Mouse (Mus musculus): Measurements from ENCODE around the gene Slc8b1. TPM values are rescaled to one million over a fixed set of nuclear protein-coding genes. Genes with fewer than 3 reads are reported as not detected.

Slc8b1 gene
- 1 to 10 TPM; 7.6 to 8.7 TPM for total RNA-seq (2021)

DNA sequence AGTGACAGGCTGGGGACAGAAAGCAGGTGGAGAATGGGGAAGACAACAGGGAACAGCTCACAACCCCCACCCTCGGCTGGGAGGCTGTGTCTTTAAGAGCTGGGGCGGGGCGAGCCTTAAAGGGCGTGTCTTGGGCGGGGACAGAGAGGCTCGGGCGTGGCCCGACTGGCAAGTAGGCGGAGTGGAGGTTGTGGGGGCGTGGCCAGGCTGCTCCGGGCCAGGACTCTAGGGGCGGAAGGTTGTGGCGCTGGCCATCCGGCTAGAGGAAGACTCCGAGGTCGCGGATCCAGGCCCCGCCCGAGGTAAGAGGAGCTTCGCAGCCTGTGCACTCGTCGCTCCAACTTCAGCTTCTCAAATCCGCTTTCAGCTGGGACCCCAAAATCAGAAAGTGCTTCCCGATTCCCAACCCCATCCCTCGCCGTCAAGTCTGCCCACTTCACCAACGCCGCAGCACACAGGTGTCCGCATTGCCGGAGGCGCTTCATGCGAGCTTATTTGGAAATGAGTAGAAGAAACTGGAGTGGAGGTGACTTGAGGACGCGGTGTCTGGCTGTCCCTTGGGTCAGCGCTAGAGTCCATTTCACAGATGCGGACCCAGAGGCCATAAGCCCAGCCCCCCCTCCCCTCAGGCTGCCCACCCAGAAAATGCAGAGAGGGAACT is at the start of gene Slc8b1:
Gene Slc8b1 (plus strand): TSS at position 187 of the 661 bp plus-strand sequence.
- DNase-seq, result peak; percentile 85 to 89

GRCm38 (mm10) chr5:120461902-120462301 is 49.1 kb upstream of the Slc8b1 start:
- DNase-seq, result no peak

DNA sequence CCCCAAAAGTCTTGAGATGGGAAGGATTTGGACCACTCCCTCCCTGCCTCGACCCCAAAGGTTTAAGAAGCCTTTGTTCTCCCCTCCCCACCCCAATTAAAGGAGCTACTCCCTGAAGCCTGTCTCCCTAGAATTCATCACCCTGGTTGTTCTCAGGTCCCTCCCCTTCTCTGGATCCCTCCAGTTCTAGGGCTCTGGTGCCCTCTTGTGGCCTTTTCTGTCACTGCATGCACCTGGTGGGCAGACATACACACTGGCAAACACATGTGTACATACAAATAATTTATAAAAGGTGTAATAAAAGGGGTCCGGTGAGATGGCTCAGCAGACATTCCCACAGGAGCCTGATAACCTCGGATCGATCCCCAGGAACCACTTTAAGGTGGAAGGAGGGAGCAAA is 46.6 kb upstream of the Slc8b1 start:
- DNase-seq, result no peak

- DNase-seq, result no peak
These were observed 45.9 kb upstream of the Slc8b1 start for GRCm38 (mm10) chr5:120465062-120465461.

- DNase-seq, result no peak
These were observed 45.1 kb upstream of the Slc8b1 start for GRCm38 (mm10) chr5:120465860-120466259.

DNA sequence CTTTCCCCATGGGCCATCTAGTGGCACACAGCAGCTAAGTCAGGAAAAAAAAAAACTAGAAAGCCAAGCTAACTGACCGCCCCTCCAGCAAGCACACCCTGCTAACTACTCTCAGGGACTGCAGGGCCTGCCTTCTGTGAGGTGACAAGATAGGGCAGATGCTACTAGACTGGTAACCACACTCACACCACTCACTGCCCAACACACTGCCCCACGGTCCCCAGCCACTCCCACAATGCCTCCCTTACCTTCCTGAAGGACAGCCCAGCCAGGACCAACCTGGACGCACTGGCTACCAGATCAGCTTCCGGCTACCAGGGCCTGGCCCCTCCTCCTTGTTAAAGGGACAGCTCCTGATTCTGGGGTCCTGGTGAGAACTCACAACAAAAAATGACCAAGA is 43.9 kb upstream of the Slc8b1 start:
- DNase-seq, result no peak

GRCm38 (mm10) chr5:120468336-120468735 is 42.6 kb upstream of the Slc8b1 start:
- DNase-seq, result no peak

GRCm38 (mm10) chr5:120468830-120469229 is 42.1 kb upstream of the Slc8b1 start:
- DNase-seq, result no peak

GRCm38 (mm10) chr5:120471538-120471937 is 39.4 kb upstream of the Slc8b1 start:
- no peak for DNase-seq

DNA sequence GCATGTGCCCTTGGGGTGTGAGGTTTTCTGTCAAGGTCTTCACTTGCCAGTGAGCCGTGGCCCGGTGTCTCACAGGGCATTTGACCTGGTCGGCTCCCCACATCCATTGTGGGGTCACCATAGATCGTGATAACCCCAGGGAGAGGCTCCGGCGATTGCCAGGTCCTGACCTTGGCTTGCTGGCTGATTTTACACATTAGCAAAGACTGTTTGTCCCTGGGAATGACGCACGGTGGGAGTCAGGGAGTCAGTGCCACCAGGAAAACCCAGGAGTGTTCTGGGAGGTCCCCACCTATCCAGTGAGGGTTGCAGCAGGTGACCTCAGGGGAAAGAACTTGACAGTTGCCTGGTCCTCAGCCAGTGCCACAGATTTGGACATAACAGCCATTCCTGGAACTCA is 38.2 kb upstream of the Slc8b1 start, which contains the start of gene Sdsl:
Gene Sdsl (minus strand): TSS at position 41 of the 400 bp plus-strand sequence.
- no peak for DNase-seq

GRCm38 (mm10) chr5:120473361-120473760 is 37.6 kb upstream of the Slc8b1 start:
- no peak for DNase-seq

GRCm38 (mm10) chr5:120475861-120476260 is 35.1 kb upstream of the Slc8b1 start:
- no peak for DNase-seq

GRCm38 (mm10) chr5:120476296-120476695 is 34.7 kb upstream of the Slc8b1 start, which contains the start of gene Sds:
Gene Sds (plus strand): TSS chr5:120476526.
- no peak for DNase-seq

DNA sequence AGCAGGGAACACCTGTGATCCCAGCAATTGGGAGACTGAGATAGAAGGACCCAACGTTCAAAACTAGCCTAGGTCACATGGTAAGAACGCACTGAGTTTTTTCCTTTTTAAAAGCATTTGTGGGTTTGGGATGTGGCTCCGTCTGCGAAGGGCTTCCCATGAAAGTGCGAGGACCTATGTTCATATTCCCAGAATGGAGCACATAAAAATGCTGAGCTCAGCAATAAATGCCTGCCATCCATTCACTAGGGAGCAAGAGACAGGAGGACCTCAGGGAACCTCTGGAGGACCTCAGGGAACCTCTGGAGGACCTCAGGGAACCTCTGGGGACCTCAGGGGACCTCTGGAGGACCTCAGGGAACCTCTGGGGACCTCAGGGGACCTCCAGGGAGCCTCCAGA is 33.0 kb upstream of the Slc8b1 start:
- DNase-seq, result no peak

DNA sequence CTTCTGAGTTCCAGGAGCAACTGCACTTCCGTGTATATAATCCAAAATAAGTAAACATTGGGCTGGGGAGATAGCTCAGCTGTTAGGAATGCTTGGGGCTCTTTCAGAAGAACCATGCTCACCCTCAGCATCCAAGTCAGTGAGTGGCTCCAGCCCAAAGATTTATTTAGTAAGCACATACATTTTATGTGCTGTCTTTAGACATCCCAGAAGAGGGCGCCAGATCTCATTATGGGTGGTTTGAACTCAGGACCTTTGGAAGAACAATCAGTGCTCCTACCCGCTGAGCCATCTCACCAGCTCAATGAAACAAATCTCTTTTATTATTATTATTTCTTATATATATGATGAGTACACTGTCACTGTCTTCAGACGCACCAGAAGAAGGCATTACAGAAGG is 31.4 kb upstream of the Slc8b1 start:
- DNase-seq, result no peak

DNA sequence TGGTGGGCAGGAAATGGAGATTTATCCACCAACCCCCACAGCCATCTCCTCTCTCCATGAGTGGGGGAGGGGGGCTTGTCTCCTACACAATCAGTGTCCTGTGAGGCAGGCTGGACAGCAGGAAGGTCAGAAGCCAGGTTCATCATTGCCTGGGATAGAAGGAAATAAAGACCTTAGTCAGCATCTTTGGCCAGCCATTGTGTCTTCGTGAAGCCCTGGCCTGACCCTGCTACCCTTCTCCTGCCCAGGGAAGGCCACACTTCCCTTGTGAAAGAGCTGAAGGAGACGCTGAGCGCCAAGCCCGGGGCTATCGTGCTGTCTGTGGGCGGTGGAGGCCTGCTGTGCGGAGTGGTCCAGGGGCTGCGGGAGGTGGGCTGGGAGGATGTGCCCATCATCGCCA is 29.8 kb upstream of the Slc8b1 start:
- no peak for DNase-seq

GRCm38 (mm10) chr5:120483399-120483798 is 27.6 kb upstream of the Slc8b1 start:
- no peak for DNase-seq

- no peak for DNase-seq
These were observed 23.1 kb upstream of the Slc8b1 start for GRCm38 (mm10) chr5:120487844-120488243.

DNA sequence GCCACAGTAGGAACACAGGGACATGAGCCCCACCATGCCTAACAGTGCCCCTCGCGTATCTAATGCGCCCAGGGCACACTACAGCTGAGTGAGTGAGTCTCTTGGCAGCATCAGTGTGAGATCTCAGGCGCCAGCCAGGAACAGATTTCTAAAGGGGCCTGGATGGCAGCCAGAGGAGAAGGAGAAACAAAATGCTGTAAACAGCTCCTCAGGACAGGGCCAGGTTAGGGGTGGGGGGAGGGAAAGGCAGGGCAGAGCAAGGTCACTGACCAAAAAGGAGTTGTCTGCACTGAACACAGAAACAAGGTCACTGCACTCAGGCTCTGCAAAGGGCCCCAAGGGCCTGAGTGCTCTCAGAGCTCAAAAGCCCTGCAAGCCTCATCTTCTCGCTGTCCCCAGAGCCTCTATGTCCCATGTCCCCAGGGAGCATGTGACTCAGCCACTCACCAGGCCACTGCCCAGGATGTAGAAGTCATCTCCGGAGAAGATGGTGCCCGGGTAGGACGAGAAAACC is 20.2 kb upstream of the Slc8b1 start:
- DNase-seq, result peak; percentile 49 to 57

DNA sequence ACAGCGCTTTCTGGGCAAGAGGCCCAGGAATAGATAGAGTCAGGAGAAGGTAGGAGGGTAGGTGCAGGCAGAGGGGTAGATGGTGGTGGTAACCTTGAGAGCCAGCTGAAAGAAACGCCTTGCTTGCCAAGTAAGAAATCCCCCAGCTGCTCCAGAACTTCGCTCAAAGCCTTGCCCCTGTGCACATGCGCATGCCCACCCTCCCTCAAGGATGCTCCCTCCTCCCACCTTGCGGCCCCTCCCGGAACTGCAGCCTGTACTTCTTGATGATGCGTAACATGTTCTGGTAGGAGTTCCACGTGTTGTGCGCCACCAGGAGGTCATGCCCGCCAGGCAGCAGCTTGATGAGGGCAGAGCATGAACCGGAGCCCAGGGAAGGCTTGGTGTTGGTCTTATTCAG is 18.5 kb upstream of the Slc8b1 start:
- no peak for DNase-seq

DNA sequence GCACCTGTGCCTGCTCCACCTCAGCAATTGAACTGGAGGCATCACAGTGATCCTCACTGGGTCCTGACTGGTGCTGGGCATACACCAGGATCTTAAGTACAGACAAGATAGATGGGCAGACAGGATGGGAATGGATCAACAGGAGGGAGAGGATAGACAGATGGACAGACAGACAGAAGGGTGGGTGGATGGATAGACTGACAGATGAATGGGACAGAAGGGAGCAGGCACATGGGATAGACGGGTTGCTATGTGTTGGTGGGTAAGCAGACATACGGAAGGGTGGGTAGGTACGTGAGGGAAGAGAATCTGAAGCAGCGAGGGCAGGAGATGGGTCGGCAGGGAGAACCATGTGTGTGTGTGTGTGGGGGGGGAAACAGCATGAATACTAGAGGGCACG is 17.5 kb upstream of the Slc8b1 start:
- DNase-seq, result peak; percentile 26 to 29

DNA sequence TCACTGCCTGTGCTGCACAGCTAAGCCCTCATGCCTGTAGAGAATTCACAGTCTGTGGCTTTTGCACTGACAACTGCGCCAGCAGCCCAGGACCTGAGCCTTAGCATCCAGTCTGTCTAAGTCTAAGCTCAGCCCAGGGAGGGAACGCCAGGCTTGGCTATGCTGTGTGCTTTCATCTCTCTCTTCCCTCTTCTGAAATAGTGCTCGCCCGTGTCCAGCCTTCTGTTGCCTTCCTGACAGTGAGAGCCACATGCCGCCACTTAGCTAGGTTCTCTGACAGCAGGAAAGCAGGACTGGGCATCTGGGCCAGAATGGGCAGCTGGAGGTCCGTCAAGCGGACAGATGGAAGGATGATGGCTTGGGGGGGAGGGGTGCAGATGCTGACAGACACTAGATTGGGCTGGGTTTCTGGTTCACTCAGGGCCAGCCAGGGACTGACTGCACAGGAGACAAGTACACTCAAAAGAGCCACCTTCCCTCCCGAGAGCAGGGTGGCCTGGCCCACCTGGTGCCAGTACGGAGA is 17.0 kb upstream of the Slc8b1 start:
- DNase-seq, result no peak

DNA sequence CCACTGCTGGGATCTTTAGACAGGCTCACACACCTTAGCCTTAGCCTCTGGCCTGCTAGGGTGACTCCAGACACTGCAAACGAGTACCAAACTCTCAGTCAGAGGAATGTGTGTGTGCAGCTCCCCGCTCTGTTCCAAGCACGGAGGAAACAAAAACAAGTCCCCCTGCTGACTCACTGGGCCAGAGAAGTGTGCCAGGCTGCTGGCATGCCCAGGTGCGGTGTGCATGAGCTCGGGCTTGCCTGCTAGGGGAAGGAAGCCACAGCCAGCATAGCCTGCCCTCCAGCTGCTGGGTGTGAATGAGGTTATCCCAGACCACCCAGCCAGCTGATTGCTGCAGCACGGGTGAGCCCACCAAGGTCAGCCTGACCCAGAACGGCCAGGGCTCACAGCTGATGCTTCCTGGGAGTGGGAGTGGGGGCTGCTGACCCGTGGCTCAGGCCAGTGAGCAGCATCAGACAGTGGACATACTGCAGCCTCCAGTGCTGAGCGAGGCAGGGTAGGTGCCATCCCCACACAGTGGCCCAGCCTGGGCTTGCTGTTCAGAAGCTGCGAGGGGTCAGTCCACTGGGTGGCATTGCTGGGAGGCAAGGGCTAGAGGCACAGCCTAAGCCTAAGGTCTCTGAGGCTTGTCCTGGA is 15.8 kb upstream of the Slc8b1 start:
- peak in 1 of 2 experiments; percentile 34 for DNase-seq

Data from layer of hippocampus, postnatal 36 days (tissue).